Mouse (Mus musculus): ENCODE measurements around the gene Haspin. TPM values are rescaled to one million over a fixed set of nuclear protein-coding genes. Genes with fewer than 3 reads are reported as not detected.

The Haspin gene
- total and polyA plus RNA-seq, 3 experiments = 26.9 to 28.3 TPM; not detected in 1

DNA sequence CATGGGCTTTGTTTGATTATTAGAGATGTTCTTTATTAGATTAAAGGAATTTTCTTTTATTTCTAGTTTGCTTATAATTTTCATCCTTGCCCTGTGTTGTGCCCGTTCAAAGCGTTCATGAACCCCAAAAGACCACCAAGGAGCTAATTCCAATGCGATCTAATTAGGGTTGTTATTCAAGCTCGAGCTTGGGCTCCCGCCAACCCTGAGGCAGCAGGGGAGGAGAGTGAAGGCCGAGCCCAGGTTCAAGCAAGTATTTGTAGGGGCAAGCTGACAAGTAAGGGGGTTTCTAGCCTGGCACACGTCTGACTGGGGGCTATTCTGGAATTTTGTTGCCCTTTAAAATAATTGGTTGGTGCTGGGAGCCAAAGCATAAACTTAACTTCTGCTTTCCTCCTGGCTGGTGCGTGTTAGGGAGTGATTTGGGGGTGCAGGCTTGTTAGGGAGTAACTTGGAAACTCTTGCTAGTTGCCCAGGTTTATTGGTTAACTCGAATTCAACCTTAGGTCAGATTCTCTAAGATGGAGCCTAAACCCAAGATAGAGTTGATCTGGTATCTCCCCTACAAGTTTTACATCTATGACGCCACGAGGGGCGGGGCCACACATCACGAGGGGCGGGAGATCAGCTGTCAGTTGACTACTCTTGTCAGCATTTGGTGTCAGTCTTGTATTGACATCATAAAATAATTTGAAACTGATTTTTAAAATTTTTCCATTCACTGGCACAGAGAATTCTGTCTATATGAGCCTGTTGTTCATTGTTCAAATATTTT is 37.9 kb downstream of the Haspin start (continued):
- no peak for TF ChIP-seq MYB (IDR thresholded peaks at IDR 0.05; ENCODE audit: low read depth, low read length)

DNA sequence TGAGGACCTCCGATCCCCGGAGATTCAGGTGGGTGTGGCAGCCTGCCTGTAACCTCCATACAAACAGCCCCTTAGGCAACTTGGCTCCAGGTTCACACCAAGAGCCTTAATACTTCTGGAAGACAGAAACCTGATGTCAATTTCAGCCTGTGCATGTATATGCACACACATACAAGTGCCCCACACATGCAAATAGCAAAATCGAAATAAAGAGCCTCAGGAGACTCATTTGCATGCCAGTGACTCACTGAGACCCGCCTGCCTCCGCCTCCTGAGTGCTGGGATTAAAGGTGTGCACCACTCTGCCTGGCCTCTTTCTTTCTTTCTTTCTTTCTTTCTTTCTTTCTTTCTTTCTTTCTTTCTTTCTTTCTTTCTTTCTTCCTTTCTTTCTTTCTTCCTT is 39.2 kb downstream of the Haspin start:
- Histone ChIP-seq H3K4me1 (ENCODE audit: control insufficient read depth in 1 of 2, insufficient read depth in 2 of 2, low read length in 2 of 2) (0 out of 4 replicates have a peak, but pooled peaks cover 0 to 3% of the 10 kb centered on the region in 2 experiments), H3K79me2 (ENCODE audit: control insufficient read depth, insufficient read depth, low read length, poor library complexity) (no peaks in the 10 kb centered on the region)
- DNase-seq (ENCODE audit: low read depth, low spot score) = no peak

GRCm38 (mm10) chr11:73094231-73094995 is 43.7 kb downstream of the Haspin start:
- Histone ChIP-seq H3K9ac (ENCODE audit: control insufficient read depth, low read depth, low read length, poor library complexity, severe bottlenecking) (no peak overlapping the region), H3K27ac (ENCODE audit: control insufficient read depth, low read depth, low read length) (no peak overlapping the region), H3K27me3 (ENCODE audit: control insufficient read depth in 1 of 2, insufficient read depth in 2 of 2, low read length in 2 of 2) (no peaks in the 10 kb centered on the region), H3K4me3 (ENCODE audit: control insufficient read depth in 1 of 2, insufficient read depth in 1 of 2, low read depth in 2 of 2, low read length in 2 of 2) (no peak overlapping the region), H3K79me2 (ENCODE audit: control insufficient read depth, insufficient read depth, low read length, poor library complexity) (no peaks in the 10 kb centered on the region), H3K9me3 (replicated peaks; ENCODE audit: insufficient read depth, low read length) (no peaks in the 10 kb centered on the region), H3K4me1 (ENCODE audit: control insufficient read depth in 1 of 2, insufficient read depth in 2 of 2, low read length in 2 of 2) (peaks cover 0 to 12% of the 10 kb centered on the region in 2 experiments; a peak in 2 of 4 replicates), H3K36me3 (ENCODE audit: control insufficient read depth in 1 of 2, insufficient read depth in 2 of 2, low read length in 2 of 2) (no peaks in the 10 kb centered on the region; a peak in 1 of 4 replicates)
- TF ChIP-seq TAL1 (IDR thresholded peaks at IDR 0.05; ENCODE audit: low read length) (no peak), MAX (IDR thresholded peaks at IDR 0.05; ENCODE audit: low read length) (no peak), E2F4 (IDR thresholded peaks at IDR 0.05; ENCODE audit: borderline replicate concordance, low read depth, low read length) (no peak), EP300 (IDR thresholded peaks at IDR 0.05; ENCODE audit: low read depth in 1 of 2, low read length in 2 of 2) (no peak), ELF1 (IDR thresholded peaks at IDR 0.05; ENCODE audit: low read depth, low read length) (no peak), UBTF (IDR thresholded peaks at IDR 0.05; ENCODE audit: borderline replicate concordance, insufficient read depth, low read depth, low read length) (no peak), TBP (IDR thresholded peaks at IDR 0.05; ENCODE audit: low read depth, low read length) (no peak), CHD2 (IDR thresholded peaks at IDR 0.05; ENCODE audit: low read length) (no peak), MAFK (IDR thresholded peaks at IDR 0.05; ENCODE audit: borderline replicate concordance, low read depth, low read length) (no peak), KAT2A (conservative IDR thresholded peaks at IDR 0.05; ENCODE audit: low read depth, low read length) (no peak), GABPA (IDR thresholded peaks at IDR 0.05; ENCODE audit: low read depth, low read length) (no peak), TCF12 (IDR thresholded peaks at IDR 0.05; ENCODE audit: low read depth, low read length) (no peak), MYB (IDR thresholded peaks at IDR 0.05; ENCODE audit: low read depth, low read length) (no peak), ZKSCAN1 (IDR thresholded peaks at IDR 0.05; ENCODE audit: low read depth, low read length) (no peak), SIN3A (IDR thresholded peaks at IDR 0.05; ENCODE audit: low read length) (no peak), POLR2A (IDR thresholded peaks at IDR 0.05; ENCODE audit: control insufficient read depth in 1 of 2, insufficient read depth in 1 of 2, low read depth in 1 of 2, low read length in 2 of 2, poor library complexity in 1 of 2) (no peak), RCOR1 (IDR thresholded peaks at IDR 0.05; ENCODE audit: low read depth, low read length) (no peak), POLR2AphosphoS5 (IDR thresholded peaks at IDR 0.05; ENCODE audit: borderline replicate concordance, low read depth, low read length) (no peak), MXI1 (IDR thresholded peaks at IDR 0.05; ENCODE audit: low read depth, low read length) (no peak)
- DNase-seq (ENCODE audit: low read depth, low spot score) = no peak

More for the DNA sequence above, 39.2 kb downstream of the Haspin start:
- Histone ChIP-seq H3K27ac (ENCODE audit: control insufficient read depth, low read depth, low read length) (no peak overlapping the region), H3K27me3 (ENCODE audit: control insufficient read depth in 1 of 2, insufficient read depth in 2 of 2, low read length in 2 of 2) (no peaks in the 10 kb centered on the region), H3K36me3 (ENCODE audit: control insufficient read depth in 1 of 2, insufficient read depth in 2 of 2, low read length in 2 of 2) (no peaks in the 10 kb centered on the region; a peak in 1 of 4 replicates), H3K4me3 (ENCODE audit: control insufficient read depth in 1 of 2, insufficient read depth in 1 of 2, low read depth in 2 of 2, low read length in 2 of 2) (no peak overlapping the region), H3K9ac (ENCODE audit: control insufficient read depth, low read depth, low read length, poor library complexity, severe bottlenecking) (no peak overlapping the region), H3K9me3 (replicated peaks; ENCODE audit: insufficient read depth, low read length) (no peaks in the 10 kb centered on the region)
- TF ChIP-seq ELF1 (IDR thresholded peaks at IDR 0.05; ENCODE audit: low read depth, low read length) (no peak), ZNF384 (IDR thresholded peaks at IDR 0.05; ENCODE audit: low read depth, low read length) (no peak), RAD21 (IDR thresholded peaks at IDR 0.05; ENCODE audit: low read depth, low read length) (no peak), CTCF (IDR thresholded peaks at IDR 0.05 in 2 of 3, conservative IDR thresholded peaks at IDR 0.05 in 1 of 3; ENCODE audit: control insufficient read depth in 1 of 3, insufficient read depth in 1 of 3, low read depth in 2 of 3, low read length in 3 of 3, poor library complexity in 1 of 3, severe bottlenecking in 1 of 3) (no peak), ZC3H11A (IDR thresholded peaks at IDR 0.05; ENCODE audit: low read depth, low read length) (no peak), MXI1 (IDR thresholded peaks at IDR 0.05; ENCODE audit: low read depth, low read length) (no peak), NRF1 (IDR thresholded peaks at IDR 0.05; ENCODE audit: insufficient read depth, low read depth, low read length, poor library complexity, severe bottlenecking) (no peak), MYC (IDR thresholded peaks at IDR 0.05; ENCODE audit: low read depth, low read length) (no peak), MAZ (IDR thresholded peaks at IDR 0.05; ENCODE audit: low read depth, low read length) (no peak), JUND (IDR thresholded peaks at IDR 0.05; ENCODE audit: low read depth, low read length) (no peak), TBP (IDR thresholded peaks at IDR 0.05; ENCODE audit: low read depth, low read length) (no peak), NELFE (IDR thresholded peaks at IDR 0.05; ENCODE audit: low read depth, low read length) (no peak)
